Mouse (Mus musculus) layer of hippocampus, adult 2 months (tissue): ENCODE results near the gene Irs3. TPM values are rescaled to one million over a fixed set of nuclear protein-coding genes. Genes with fewer than 3 reads are reported as not detected.

Experiments used
- DNase-seq, 2 experiments: peaks; one replicate each; pipeline ENCODE4 v3.0.0; 2022; ENCODE audit warnings: low spot score in 2 of 2
- H3K27ac ChIP-seq: fragments of 200-600 bp; 2 replicates; pipeline ENCODE4 v1.8.1; 2022
- H3K4me3 ChIP-seq: fragments of 200-600 bp; 2 replicates; pipeline ENCODE4 v1.8.1; 2022; ENCODE audit warnings: mild to moderate bottlenecking
- CTCF ChIP-seq: fragments of 200-600 bp; conservative IDR thresholded peaks from 2 replicates; pipeline ENCODE4 v1.8.1; 2022; ENCODE audit warnings: antibody characterized with exemption, mild to moderate bottlenecking, moderate library complexity
- total RNA-seq, 2 experiments: library from RNA; stranded (reverse); gene quantifications; 2 replicates each; pipeline ENCODE4 v1.2.3; 2021

Gene Irs3
- total RNA-seq, 2 experiments from 2014 or later = 0.15 TPM; not detected in 1

DNA sequence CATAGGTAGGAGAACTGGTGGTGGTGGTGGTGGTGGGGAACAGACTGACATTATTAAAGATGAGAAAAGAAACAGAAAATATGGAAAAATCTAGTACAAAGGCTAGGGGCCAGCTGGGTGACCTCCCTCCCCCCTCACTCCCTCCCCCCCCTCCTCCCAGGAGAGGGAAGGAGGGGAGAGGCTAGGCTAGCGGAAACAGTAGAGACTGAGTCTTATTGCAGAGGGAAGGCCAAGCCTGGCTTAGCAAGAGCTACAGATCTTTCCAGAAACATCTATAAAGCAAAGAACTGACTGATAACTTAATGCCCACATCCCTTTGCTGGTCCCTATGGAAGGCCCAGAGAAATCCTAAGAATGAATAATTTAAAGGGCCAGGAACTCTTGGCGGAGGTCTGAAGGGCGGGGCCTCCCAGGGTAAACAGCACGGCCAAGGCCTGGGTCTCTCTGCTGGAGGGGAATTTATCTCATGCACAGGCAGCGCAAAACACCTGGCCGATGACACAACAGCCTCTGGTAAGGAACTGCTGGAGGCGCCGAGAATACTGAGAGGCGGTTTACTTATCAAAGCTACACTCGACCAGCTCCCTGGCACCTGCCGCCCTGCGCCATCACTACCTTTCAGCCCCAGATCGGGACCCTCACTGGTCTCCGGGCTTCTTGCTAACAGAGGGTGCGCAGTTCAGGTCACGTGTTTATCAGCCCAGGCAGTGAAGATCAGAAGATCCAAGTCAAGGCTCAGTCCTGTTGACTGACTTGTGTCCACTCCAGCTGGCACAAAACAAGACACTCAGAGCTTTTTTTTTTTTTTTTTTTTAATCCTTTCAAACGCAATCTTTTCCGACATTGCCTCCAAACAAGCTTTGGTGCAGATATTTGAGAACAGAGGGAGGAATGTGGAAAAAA, 4.4 kb upstream of the Irs3 start:
- Histone ChIP-seq H3K27ac (no peak overlapping the region), H3K4me3 (no peak overlapping the region)
- no peak for DNase-seq
- no peak for TF ChIP-seq CTCF

DNA sequence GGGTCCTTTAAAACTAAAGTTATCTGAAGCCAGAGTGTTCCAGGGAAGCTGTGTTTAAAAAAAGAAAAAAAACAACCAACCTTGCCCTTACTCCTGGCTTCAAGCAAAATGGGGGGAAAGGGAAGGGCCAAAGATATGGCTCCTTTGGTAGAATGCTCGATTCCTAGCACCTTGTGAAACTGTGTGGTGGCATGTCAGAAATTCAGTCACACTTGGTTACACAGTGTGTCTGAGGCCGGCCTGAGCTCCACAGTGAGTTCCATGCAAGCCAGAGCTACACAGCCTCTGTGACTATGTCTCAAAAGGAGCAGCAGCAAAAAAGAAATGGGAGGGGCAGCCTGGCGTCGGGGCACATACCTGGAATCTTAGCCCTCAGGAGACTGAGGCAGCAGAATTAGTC, 3.7 kb upstream of the Irs3 start:
- H3K4me3 ChIP-seq = no peak overlapping the region
- no peak for DNase-seq
- no peak for TF ChIP-seq CTCF
- H3K27ac ChIP-seq = no peak overlapping the region

DNA sequence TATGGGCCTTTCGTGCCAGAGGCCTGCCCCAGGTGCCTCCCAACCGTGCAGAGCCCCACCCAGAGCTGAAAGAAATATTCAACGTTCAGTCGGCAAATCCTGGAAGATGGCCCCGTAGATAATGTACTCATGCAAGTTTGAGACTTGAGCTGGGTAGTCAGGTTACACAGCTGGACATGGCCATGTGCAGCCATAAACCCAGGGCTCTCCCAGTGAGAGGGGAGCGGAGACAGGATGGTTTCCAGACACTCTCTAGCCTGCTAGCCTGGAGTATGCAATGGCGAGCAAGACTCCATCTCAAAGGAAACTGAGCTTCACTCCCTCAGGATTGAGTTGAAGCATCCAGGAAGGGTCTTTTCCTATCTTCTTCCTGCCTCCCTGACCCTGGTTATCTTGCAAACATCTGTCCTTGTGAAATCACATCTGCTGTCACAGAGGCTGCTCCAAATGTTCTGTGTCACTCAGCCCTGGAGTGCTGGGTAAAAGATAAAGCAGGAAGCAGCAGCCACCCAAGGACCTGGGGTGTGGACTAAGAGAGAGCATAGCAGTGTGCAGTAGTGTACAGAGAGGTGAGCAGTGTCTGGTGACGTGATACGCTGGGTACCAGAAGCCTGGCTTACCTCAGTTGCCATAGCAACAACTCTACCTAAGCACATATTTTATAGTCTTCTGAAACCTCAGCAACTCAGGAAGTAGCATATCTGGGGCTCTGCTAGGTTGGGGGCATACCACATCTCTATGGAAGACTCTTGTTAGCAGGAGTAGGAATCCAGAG, 2.5 kb upstream of the Irs3 start:
- no peak for TF ChIP-seq CTCF
- Histone ChIP-seq H3K27ac (no peak overlapping the region), H3K4me3 (no peak overlapping the region)
- no peak for DNase-seq

DNA sequence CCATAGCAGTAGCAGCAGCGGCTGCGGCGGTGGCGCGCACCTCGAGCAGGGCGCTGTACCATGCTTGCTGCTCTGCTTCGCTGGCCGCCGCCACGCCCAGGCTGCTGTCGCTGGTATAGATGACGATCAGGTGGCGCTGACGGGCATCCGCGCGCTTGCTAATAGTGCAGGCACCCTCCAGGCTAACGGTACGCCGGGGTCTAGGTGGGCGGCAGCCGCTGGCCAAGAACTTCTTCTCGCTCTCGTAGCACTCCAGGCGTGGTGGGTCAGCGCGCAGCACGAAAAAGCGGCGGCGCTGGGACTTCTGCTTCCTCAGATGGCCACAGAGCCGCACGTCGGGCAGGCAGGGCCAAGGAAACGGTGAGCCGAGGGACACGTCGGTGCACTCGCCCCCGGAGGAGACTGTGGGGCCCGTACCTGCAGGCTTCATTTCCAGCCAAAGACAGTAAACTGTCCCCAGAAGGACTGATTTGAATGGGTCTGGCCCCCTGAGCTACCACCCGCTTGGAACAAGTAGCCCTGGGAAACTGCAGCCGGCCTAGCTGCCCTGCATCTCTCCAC, 343 bp downstream of the Irs3 start:
- no peak overlapping the region for H3K27ac ChIP-seq
- H3K4me3 ChIP-seq = peak overlapping the region; percentile 16; the same call in 1 of the 2 replicates
- TF ChIP-seq CTCF = no peak
- no peak for DNase-seq

DNA sequence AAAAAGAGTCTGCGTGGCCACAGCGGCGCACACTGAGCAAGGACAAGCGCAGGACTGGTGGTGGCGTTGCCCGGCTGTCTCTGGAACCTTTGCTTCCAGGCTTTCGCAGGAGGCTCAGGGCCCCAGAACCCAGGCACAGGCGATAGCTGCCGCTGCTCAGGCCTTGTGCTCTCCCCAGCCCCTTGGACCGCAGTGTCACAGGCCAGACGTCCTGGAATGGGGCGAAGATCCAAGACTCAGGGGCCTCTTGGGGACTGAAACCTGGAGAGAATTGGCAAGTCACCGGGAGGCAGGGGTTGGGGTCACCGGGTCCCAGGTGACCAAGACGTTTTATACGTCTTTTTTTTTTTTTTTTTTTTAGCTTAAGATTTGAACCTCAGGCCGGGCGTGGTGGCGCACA, 1.0 kb downstream of the Irs3 start:
- no peak for TF ChIP-seq CTCF
- Histone ChIP-seq H3K27ac (no peak overlapping the region), H3K4me3 (no peak overlapping the region)
- no peak for DNase-seq

DNA sequence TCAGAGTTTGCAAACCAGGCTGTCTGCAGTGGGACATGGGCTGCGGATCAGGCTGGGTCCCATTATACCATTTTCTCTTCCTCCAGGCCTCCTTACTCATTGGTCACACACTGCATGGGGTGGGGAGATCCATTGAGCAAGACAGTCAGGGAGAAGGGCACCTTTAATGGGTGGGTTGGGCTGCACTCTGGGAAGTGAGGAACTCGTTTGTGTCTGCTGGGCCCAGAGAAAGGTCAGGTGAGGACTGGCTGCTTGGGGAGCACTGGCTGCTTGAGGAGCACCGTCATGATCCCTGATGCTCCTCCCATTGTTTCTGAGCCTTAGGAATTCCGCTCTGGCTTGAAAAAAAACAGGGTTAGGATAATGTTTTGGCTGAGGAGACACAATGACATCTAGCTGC, 2.6 kb downstream of the Irs3 start:
- no peak overlapping the region for H3K27ac ChIP-seq
- no peak overlapping the region for H3K4me3 ChIP-seq
- no peak for DNase-seq
- no peak for TF ChIP-seq CTCF

DNA sequence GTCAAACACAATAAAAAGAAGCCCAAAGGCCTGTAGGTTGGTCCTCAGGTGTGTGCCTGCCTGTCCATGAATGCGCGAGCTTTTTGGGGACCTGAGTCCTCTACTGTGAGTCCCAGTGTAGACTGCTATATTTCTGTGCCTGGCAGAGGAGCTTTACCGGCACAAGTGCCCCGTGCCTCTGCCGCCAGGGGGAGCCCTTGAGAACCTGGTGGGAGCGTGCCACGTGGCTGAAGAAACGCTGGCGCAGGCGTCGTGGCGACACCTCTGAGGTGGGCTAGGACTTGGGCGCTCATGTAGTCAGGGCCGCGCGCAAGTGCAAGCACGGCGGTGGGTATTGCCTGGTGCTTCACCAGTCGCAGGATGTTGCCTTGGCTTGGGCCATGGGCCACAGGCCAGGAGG, 4.5 kb downstream of the Irs3 start, which contains the start of gene Sap25:
Gene Sap25, plus strand, starts transcription at position 281 of the 400 bp plus-strand sequence.
- H3K27ac ChIP-seq = no peak within 1 kb of the TSS
- TF ChIP-seq CTCF = peak; percentile 70
- DNase-seq = peak in 1 of 2 experiments; percentile 51
- no peak within 1 kb of the TSS for H3K4me3 ChIP-seq

DNA sequence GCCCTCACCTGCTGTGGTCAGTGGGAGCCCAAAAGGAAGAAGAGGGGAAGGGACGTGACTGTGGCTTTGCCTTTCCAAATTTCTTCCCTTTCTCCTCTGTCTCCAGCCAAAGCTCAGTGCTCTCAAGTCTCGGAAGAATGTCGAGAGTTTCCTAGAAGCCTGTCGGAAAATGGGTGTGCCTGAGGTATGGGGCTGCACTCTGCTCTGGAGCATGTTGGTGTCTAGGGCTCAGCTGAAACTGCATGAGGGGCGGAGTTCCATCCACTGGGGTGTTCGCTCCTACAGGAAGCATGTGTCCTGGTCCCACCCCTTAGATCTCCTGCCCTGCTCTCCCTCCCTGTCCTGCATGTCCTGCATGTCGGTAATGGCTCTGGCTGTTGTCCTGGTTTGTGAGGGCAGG, 6.0 kb downstream of the Irs3 start:
- Histone ChIP-seq H3K4me3 (no peak overlapping the region), H3K27ac (no peak overlapping the region)
- no peak for DNase-seq
- no peak for TF ChIP-seq CTCF

DNA sequence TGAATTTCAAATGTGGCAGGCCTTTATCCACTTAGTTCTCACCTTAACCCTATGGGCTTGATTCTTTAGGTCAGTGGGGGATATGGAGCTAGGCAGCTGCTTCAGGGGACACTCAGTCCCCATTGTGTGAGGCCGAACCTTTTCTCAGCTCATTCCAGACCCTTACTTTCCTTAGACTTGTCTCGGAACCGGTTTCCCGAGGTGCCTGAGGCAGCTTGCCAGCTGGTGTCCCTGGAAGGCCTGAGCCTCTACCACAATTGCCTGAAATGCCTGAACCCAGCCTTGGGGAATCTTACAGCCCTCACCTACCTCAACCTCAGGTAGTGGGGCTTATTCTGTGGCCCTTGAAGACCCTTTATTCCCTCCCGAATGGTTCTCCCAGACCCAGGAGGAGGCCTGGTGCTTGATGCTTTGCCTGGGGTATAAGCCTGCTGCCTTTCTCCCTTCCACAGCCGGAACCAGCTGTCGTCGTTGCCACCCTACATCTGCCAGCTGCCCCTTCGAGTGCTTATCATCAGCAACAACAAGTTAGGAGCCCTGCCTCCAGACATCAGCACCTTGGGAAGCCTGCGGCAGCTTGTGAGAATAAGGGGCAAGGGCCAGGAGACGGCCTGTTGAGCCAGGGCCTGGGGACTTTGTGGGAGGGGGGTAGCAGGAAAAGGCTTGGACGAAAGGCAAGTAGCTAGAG, 12.0 kb downstream of the Irs3 start:
- TF ChIP-seq CTCF = no peak
- no peak overlapping the region; the same call in 1 of the 2 replicates for H3K27ac ChIP-seq
- no peak overlapping the region for H3K4me3 ChIP-seq
- no peak for DNase-seq

DNA sequence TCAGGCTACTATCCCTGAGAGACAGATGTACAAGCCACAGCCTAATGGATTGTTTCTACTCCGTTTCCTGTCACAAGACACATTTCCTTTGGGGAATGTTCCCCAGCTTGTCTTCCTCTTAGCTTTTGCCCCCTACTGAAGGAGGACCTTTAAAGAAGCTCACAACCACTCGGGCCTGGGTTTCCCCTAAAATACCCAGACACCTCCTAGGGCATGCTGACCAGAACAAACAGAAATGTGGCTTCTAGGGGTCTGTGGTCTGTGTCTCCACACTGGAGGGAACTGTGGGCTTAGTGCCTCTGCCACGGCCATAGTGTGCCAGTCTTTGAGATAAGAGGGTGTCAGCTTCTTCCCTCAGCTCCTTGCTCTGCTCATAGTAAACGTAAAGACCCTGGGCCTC, 13.9 kb downstream of the Irs3 start:
- Histone ChIP-seq H3K27ac (peak overlapping the region; percentile 94), H3K4me3 (peak overlapping the region; percentile 94; the same call in 1 of the 2 replicates)
- no peak for TF ChIP-seq CTCF
- no peak for DNase-seq

DNA sequence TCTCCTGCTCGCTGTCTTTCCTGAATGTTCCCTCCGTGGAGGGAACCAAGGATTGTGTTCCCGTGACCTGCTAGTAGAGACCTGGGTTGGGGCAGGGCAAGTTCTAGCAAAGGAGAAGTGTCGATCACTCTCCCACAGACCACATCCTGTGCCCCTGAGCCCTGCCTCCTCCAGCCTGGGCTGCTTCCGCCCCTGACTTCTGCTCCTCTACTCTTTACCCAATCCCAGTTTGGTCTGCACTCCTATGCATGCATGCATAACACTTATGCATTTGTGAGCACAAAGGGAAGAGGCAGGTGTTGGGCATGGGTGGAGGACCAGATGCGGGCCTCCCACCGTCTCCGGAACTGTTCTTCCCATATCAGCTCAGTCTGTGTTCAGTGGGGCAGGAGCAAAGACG, 14.3 kb downstream of the Irs3 start:
- Histone ChIP-seq H3K4me3 (peak overlapping the region; percentile 94), H3K27ac (peak overlapping the region; percentile 94)
- no peak for TF ChIP-seq CTCF

DNA sequence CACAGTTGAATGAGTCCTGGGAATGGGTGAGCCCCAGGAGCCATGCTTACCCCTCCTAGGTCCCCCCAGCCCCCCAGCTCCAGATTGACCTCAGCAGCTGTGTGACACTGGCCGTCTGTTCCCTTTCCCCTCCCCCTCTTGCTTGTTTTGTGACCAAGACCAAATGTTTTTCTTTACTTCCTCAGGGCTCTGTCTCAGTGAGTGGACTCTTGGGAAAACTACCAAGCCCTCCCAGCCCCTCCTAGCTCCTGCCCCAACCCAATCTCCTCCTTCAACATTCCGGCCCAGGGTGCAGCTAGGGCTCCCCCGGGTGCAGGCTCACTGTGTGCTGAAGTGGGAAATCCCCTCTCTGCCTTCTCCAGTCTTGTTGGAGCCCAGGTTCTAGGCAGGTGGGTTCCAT, 14.9 kb downstream of the Irs3 start:
- TF ChIP-seq CTCF = no peak
- peak overlapping the region; percentile 94 for H3K4me3 ChIP-seq
- peak overlapping the region; percentile 94 for H3K27ac ChIP-seq
- DNase-seq = no peak

More for the DNA sequence above, 14.3 kb downstream of the Irs3 start:
- peak in 1 of 2 experiments; percentile 48 for DNase-seq
